Mouse (Mus musculus) hindbrain, embryonic 16.5 days (tissue): ENCODE measurements around the gene Zfp382. TPM values are rescaled to one million over a fixed set of nuclear protein-coding genes. Genes with fewer than 3 reads are reported as not detected.
A peak's percentile ranks its signal among the peaks of the same experiment; 100 is the strongest.
"Not testable (repeated sequence)": the region's sequence is repeated elsewhere in the genome, so short reads cannot be mapped to it uniquely, and the experiment has no call there.

Experiments used
- ATAC-seq: fragments of 200-750 bp; cut with Nextera tagmentation; 2 replicates; pipeline ENCODE4 v1.8.0; 2017; ENCODE audit warnings: moderate TSS enrichment, moderate library complexity
- H3K27ac ChIP-seq: fragments of 300-500 bp; sonication (generic); 2 replicates; pipeline ENCODE4 v1.5.1; 2014; ENCODE audit warnings: low read depth, mild to moderate bottlenecking, control low read depth, low read length, moderate library complexity
- H3K27me3 ChIP-seq: fragments of 300-500 bp; sonication (generic); replicated peaks from 2 replicates; pipeline ENCODE4 v1.6.1; 2014; ENCODE audit warnings: low read length; ENCODE audit not compliant: control insufficient read depth, insufficient read depth
- H3K36me3 ChIP-seq: fragments of 300-500 bp; sonication (generic); 2 replicates; pipeline ENCODE4 v1.6.1; 2014; ENCODE audit warnings: mild to moderate bottlenecking, low read length, moderate library complexity, mixed read lengths; ENCODE audit not compliant: control insufficient read depth, insufficient read depth
- H3K4me1 ChIP-seq: fragments of 300-500 bp; sonication (generic); 2 replicates; pipeline ENCODE4 v1.6.1; 2014; ENCODE audit warnings: low read depth, low read length; ENCODE audit not compliant: control insufficient read depth, insufficient read depth
- H3K4me2 ChIP-seq: fragments of 300-500 bp; sonication (generic); 2 replicates; pipeline ENCODE4 v1.6.1; 2014; ENCODE audit warnings: mild to moderate bottlenecking, low read length, control low read depth, moderate library complexity
- H3K4me3 ChIP-seq: fragments of 300-500 bp; sonication (generic); 2 replicates; pipeline ENCODE4 v1.5.1; 2014; ENCODE audit warnings: mild to moderate bottlenecking, low read length, control low read depth, moderate library complexity
- H3K9ac ChIP-seq: fragments of 300-500 bp; sonication (generic); 2 replicates; pipeline ENCODE4 v1.6.1; 2014; ENCODE audit warnings: low read depth, mild to moderate bottlenecking, control low read depth, low read length, moderate library complexity
- H3K9me3 ChIP-seq: fragments of 300-500 bp; sonication (generic); 2 replicates; pipeline ENCODE4 v1.6.1; 2014; ENCODE audit warnings: mild to moderate bottlenecking, low read length, moderate library complexity; ENCODE audit not compliant: control insufficient read depth
- WGBS: fragments of 180-500 bp; shearing (Covaris S2); extraction: QIAGEN DNeasy Blood & Tissue Kit; methylation state at CpG from one replicate; pipeline ENCODE4 v1.1.7; 2014; 5-methylcytosine and 5-hydroxymethylcytosine counted together
- polyA plus RNA-seq: library from polyadenylated mRNA; unstranded; fragments of >200 nt; fragmentation: Nextera tagmentation; extraction: Ambion mirVana; gene quantifications from 2 replicates; pipeline ENCODE4 v1.2.1, GENCODE M21; 2015

The Zfp382 gene
- polyA plus RNA-seq, 1 experiment from 2014 or later: 26.9 TPM

GRCm38 (mm10) chr7:30094646-30095429 is 26.9 kb upstream of the Zfp382 start, which contains the start of gene Zfp260:
Zfp260 (plus strand) TSS chr7:30094777.
- Histone ChIP-seq H3K9me3 (no peaks in the 10 kb centered on the region), H3K9ac (peak within 1 kb of the TSS; percentile 79), H3K4me1 (peaks cover 13% of the 10 kb centered on the region), H3K4me3 (peak within 1 kb of the TSS; percentile 66), H3K27ac (peak within 1 kb of the TSS; percentile 96), H3K4me2 (peak within 1 kb of the TSS; percentile 65), H3K36me3 (peaks cover 8% of the 10 kb centered on the region), H3K27me3 (no peaks in the 10 kb centered on the region)
- ATAC-seq: peak; percentile 79
- WGBS: under 1% methylated on average over 26 of the region's 26 CpGs

GRCm38 (mm10) chr7:30095551-30096125 is 26.1 kb upstream of the Zfp382 start:
- H3K4me3 ChIP-seq: peak overlapping the region; percentile 66
- no peaks in the 10 kb centered on the region for H3K27me3 ChIP-seq
- peaks cover 13% of the 10 kb centered on the region for H3K36me3 ChIP-seq
- ATAC-seq: no peak
- WGBS: 4% methylated on average over 5 of the region's 5 CpGs
- H3K27ac ChIP-seq: no peak overlapping the region; the same call in 1 of the 2 replicates
- peak overlapping the region; percentile 65 for H3K4me2 ChIP-seq
- H3K4me1 ChIP-seq: peaks cover 13% of the 10 kb centered on the region
- no peaks in the 10 kb centered on the region for H3K9me3 ChIP-seq
- H3K9ac ChIP-seq: peak overlapping the region; percentile 59

- 94% methylated on average over 13 of the region's 13 CpGs for WGBS
Observed at GRCm38 (mm10) chr7:30099297-30099696, 22.4 kb upstream of the Zfp382 start.

GRCm38 (mm10) chr7:30116076-30116475 is 5.7 kb upstream of the Zfp382 start:
- no peak overlapping the region for H3K9ac ChIP-seq
- H3K4me3 ChIP-seq: no peak overlapping the region
- H3K9me3 ChIP-seq: peaks cover 6% of the 10 kb centered on the region; the same call in 1 of the 2 replicates
- no peaks in the 10 kb centered on the region for H3K4me1 ChIP-seq
- ATAC-seq: no peak
- no peaks in the 10 kb centered on the region for H3K36me3 ChIP-seq
- H3K4me2 ChIP-seq: no peak overlapping the region
- H3K27ac ChIP-seq: no peak overlapping the region
- WGBS: 98% methylated on average over 5 of the region's 5 CpGs
- H3K27me3 ChIP-seq: no peaks in the 10 kb centered on the region

More at GRCm38 (mm10) chr7:30099297-30099696, 22.4 kb upstream of the Zfp382 start:
- no peak overlapping the region for H3K4me3 ChIP-seq
- H3K9ac ChIP-seq: no peak overlapping the region
- no peak overlapping the region for H3K27ac ChIP-seq
- H3K4me1 ChIP-seq: peaks cover 6% of the 10 kb centered on the region
- no peak for ATAC-seq
- no peaks in the 10 kb centered on the region for H3K27me3 ChIP-seq
- H3K4me2 ChIP-seq: no peak overlapping the region
- peaks cover 2% of the 10 kb centered on the region; the same call in 1 of the 2 replicates for H3K9me3 ChIP-seq
- peaks cover 38% of the 10 kb centered on the region for H3K36me3 ChIP-seq

- ATAC-seq, H3K36me3 ChIP-seq: not testable (repeated sequence)
- 95% methylated on average over 12 of the region's 12 CpGs for WGBS
Observed at GRCm38 (mm10) chr7:30117935-30118334, 3.8 kb upstream of the Zfp382 start.

GRCm38 (mm10) chr7:30122188-30122530 is 417 bp downstream of the Zfp382 start:
- Histone ChIP-seq H3K27me3 (no peaks in the 10 kb centered on the region), H3K9me3 (no peaks in the 10 kb centered on the region), H3K36me3 (peaks cover 4% of the 10 kb centered on the region; the same call in 1 of the 2 replicates), H3K9ac (peak overlapping the region; percentile 84), H3K4me3 (peak overlapping the region; percentile 66), H3K4me2 (peak overlapping the region; percentile 89), H3K4me1 (peaks cover 8% of the 10 kb centered on the region), H3K27ac (peak overlapping the region; percentile 87)
- 3% methylated on average over 15 of the region's 15 CpGs for WGBS
- no peak for ATAC-seq

More at GRCm38 (mm10) chr7:30117935-30118334, 3.8 kb upstream of the Zfp382 start:
- H3K27ac ChIP-seq, H3K4me3 ChIP-seq, H3K27me3 ChIP-seq, H3K9ac ChIP-seq, H3K4me1 ChIP-seq, H3K9me3 ChIP-seq, H3K4me2 ChIP-seq: not testable (repeated sequence)

- 94% methylated on average over 8 of the region's 8 CpGs for WGBS
Observed at GRCm38 (mm10) chr7:30129900-30130299, 8.2 kb downstream of the Zfp382 start.

GRCm38 (mm10) chr7:30132396-30132795 is 10.7 kb downstream of the Zfp382 start:
- Histone ChIP-seq H3K4me1 (no peaks in the 10 kb centered on the region), H3K9me3 (no peaks in the 10 kb centered on the region), H3K9ac (no peak overlapping the region), H3K36me3 (peaks cover 55% of the 10 kb centered on the region), H3K27me3 (no peaks in the 10 kb centered on the region), H3K4me3 (no peak overlapping the region), H3K27ac (no peak overlapping the region), H3K4me2 (no peak overlapping the region)
- 91% methylated on average over 4 of the region's 4 CpGs for WGBS
- no peak for ATAC-seq

More at GRCm38 (mm10) chr7:30129900-30130299, 8.2 kb downstream of the Zfp382 start:
- no peaks in the 10 kb centered on the region for H3K27me3 ChIP-seq
- H3K27ac ChIP-seq: no peak overlapping the region
- ATAC-seq: no peak
- H3K9me3 ChIP-seq: no peaks in the 10 kb centered on the region
- H3K4me1 ChIP-seq: no peaks in the 10 kb centered on the region
- no peak overlapping the region for H3K4me2 ChIP-seq
- H3K36me3 ChIP-seq: peaks cover 52% of the 10 kb centered on the region
- no peak overlapping the region for H3K9ac ChIP-seq
- no peak overlapping the region for H3K4me3 ChIP-seq

GRCm38 (mm10) chr7:30136826-30137225 is 15.1 kb downstream of the Zfp382 start:
- Histone ChIP-seq H3K27me3 (no peaks in the 10 kb centered on the region), H3K4me3 (no peak overlapping the region), H3K9ac (no peak overlapping the region), H3K36me3 (peaks cover 39% of the 10 kb centered on the region), H3K4me2 (no peak overlapping the region), H3K27ac (no peak overlapping the region), H3K4me1 (no peaks in the 10 kb centered on the region), H3K9me3 (no peaks in the 10 kb centered on the region)
- 92% methylated on average over 10 of the region's 10 CpGs for WGBS
- ATAC-seq: no peak
